Mouse (Mus musculus): Measurements from ENCODE around the gene Ssbp3.
A peak's percentile ranks its signal among the peaks of the same experiment; 100 is the strongest.

Gene Ssbp3

GRCm38 (mm10) chr4:107048568-107049162 lies 138.2 kb downstream of the Ssbp3 start:
- DNase-seq (ENCODE audit: low read depth, low spot score), result peak; percentile 83

GRCm38 (mm10) chr4:107051889-107052288 lies 141.4 kb downstream of the Ssbp3 start:
- no peak for DNase-seq (ENCODE audit: low read depth, low spot score)

- no peak for DNase-seq (ENCODE audit: low read depth, low spot score)
Observed at GRCm38 (mm10) chr4:107052962-107053553, 142.6 kb downstream of the Ssbp3 start.

- DNase-seq (ENCODE audit: low read depth, low spot score), result peak; percentile 32
Observed at GRCm38 (mm10) chr4:107056088-107056487, 145.6 kb downstream of the Ssbp3 start.

- DNase-seq (ENCODE audit: low read depth, low spot score), result no peak
Observed at GRCm38 (mm10) chr4:107058346-107058745, 147.8 kb downstream of the Ssbp3 start.

- DNase-seq (ENCODE audit: low read depth, low spot score), result no peak
Observed at GRCm38 (mm10) chr4:107058781-107059180, 148.3 kb downstream of the Ssbp3 start.

GRCm38 (mm10) chr4:107061560-107061959 lies 151.1 kb downstream of the Ssbp3 start:
- DNase-seq (ENCODE audit: low read depth, low spot score), result no peak

- DNase-seq (ENCODE audit: low read depth, low spot score), result no peak
Observed at GRCm38 (mm10) chr4:107063214-107063613, 152.7 kb downstream of the Ssbp3 start.

- DNase-seq (ENCODE audit: low read depth, low spot score), result no peak
Observed at GRCm38 (mm10) chr4:107064394-107065098, 154.0 kb downstream of the Ssbp3 start.

GRCm38 (mm10) chr4:107066252-107067124 lies 156.0 kb downstream of the Ssbp3 start, which contains the start of the genes Mrpl37 and Cyb5rl:
Gene Mrpl37 (minus strand): TSS chr4:107066868.
Gene Cyb5rl (plus strand): TSS chr4:107066988.
- DNase-seq (ENCODE audit: low read depth, low spot score), result peak; percentile 96

GRCm38 (mm10) chr4:107067151-107067840 lies 156.8 kb downstream of the Ssbp3 start:
- DNase-seq (ENCODE audit: low read depth, low spot score), result no peak

- DNase-seq (ENCODE audit: low read depth, low spot score), result no peak
Observed at GRCm38 (mm10) chr4:107072343-107072742, 161.8 kb downstream of the Ssbp3 start.

- no peak for DNase-seq (ENCODE audit: low read depth, low spot score)
Observed at GRCm38 (mm10) chr4:107075456-107075855, 165.0 kb downstream of the Ssbp3 start.

- no peak for DNase-seq (ENCODE audit: low read depth, low spot score)
Observed at GRCm38 (mm10) chr4:107078894-107079293, 168.4 kb downstream of the Ssbp3 start.

- DNase-seq (ENCODE audit: low read depth, low spot score), result no peak
Observed at GRCm38 (mm10) chr4:107079716-107080115, 169.2 kb downstream of the Ssbp3 start.

GRCm38 (mm10) chr4:107082185-107082584 lies 171.7 kb downstream of the Ssbp3 start:
- DNase-seq (ENCODE audit: low read depth, low spot score), result no peak

- DNase-seq (ENCODE audit: low read depth, low spot score), result no peak
Observed at GRCm38 (mm10) chr4:107083126-107083525, 172.6 kb downstream of the Ssbp3 start.

- no peak for DNase-seq (ENCODE audit: low read depth, low spot score)
Observed at GRCm38 (mm10) chr4:107084343-107084742, 173.8 kb downstream of the Ssbp3 start.

GRCm38 (mm10) chr4:107084858-107085257 lies 174.4 kb downstream of the Ssbp3 start:
- DNase-seq (ENCODE audit: low read depth, low spot score), result no peak

- no peak for DNase-seq (ENCODE audit: low read depth, low spot score)
Observed at GRCm38 (mm10) chr4:107091696-107092095, 181.2 kb downstream of the Ssbp3 start.
